Mouse (Mus musculus): ENCODE measurements around the gene Zfp40. TPM values are rescaled to one million over a fixed set of nuclear protein-coding genes. Genes with fewer than 3 reads are reported as not detected.
A peak's percentile ranks its signal among the peaks of the same experiment; 100 is the strongest.
"Not testable (repeated sequence)": the region's sequence is repeated elsewhere in the genome, so short reads cannot be mapped to it uniquely, and the experiment has no call there.

The Zfp40 gene
- 1 to 10 TPM; 2.8 to 3.8 TPM for total RNA-seq (2021)
- long read RNA-seq, experiment 1, full-length matches to known transcripts: 1 of 1 reads
- long read RNA-seq, experiment 1, partial matches to known transcripts: 0 of 1 reads
- long read RNA-seq, experiment 1, other reads (novel, unspliced or antisense): 0 of 1 reads
- long read RNA-seq, experiment 2: 0 reads

- intact Hi-C loops (cut with DNase I; ENCODE audit: low total_unique reads): no loop called here
- DNase-seq: peak; percentile 92
Measured at GRCm38 (mm10) chr17:23192453-23193379, at the start of gene Zfp40. Gene Zfp40 (minus strand): TSS chr17:23193252.

GRCm38 (mm10) chr17:23218320-23218719 is 25.3 kb upstream of the Zfp40 start:
- DNase-seq: no peak
- intact Hi-C loops (cut with DNase I; ENCODE audit: low total_unique reads): no loop called here

- DNase-seq; intact Hi-C loops (cut with DNase I; ENCODE audit: low total_unique reads): not testable (repeated sequence)
Measured at GRCm38 (mm10) chr17:23199856-23200255, 6.8 kb upstream of the Zfp40 start.

- DNase-seq: peak; percentile 36
- intact Hi-C loops (cut with DNase I; ENCODE audit: low total_unique reads): no loop called here
Measured at GRCm38 (mm10) chr17:23193441-23193840, 389 bp upstream of the Zfp40 start.

GRCm38 (mm10) chr17:23187680-23188079 is 5.4 kb downstream of the Zfp40 start:
- intact Hi-C loops (cut with DNase I; ENCODE audit: low total_unique reads): no loop called here
- no peak for DNase-seq

Other genes with a start within 250 kb of the Zfp40 start
- gene Vmn2r-ps130, start 132.1 kb downstream of the Zfp40 start, total RNA-seq (2021): not detected
- gene Vmn2r114, start 119.3 kb upstream of the Zfp40 start, total RNA-seq (2021): not detected
- gene Vmn2r115, start 150.5 kb upstream of the Zfp40 start, total RNA-seq (2021): not detected
- not detected for gene Vmn2r116, start 191.4 kb upstream of the Zfp40 start, total RNA-seq (2021)